Mouse (Mus musculus): ENCODE measurements at regions not wholly inside any gene's neighbourhood (a gene's known extent, or its start where the extent isn't known, plus 50 kb on each side); places are given as distances from the start of the nearest gene placed in this dataset.

GRCm38 (mm10) chr14:99366281-99366987, 67.9 kb downstream of the Klf5 start:
- peak; percentile 88 for DNase-seq (ENCODE audit: low spot score)
- Histone ChIP-seq H3K36me3 (no peaks in the 10 kb centered on the region), H3K9me3 (no peaks in the 10 kb centered on the region), H3K27ac (peak overlapping the region; percentile 64), H3K4me1 (peaks cover 13% of the 10 kb centered on the region), H3K4me3 (peak overlapping the region; percentile 23), H3K27me3 (ENCODE audit: insufficient read depth, poor library complexity, severe bottlenecking) (no peaks in the 10 kb centered on the region)
- 47% methylated on average over 21 of the region's 21 CpGs for WGBS

GRCm38 (mm10) chr14:99366996-99367555, 68.6 kb downstream of the Klf5 start:
- DNase-seq (ENCODE audit: low spot score) = no peak
- 59% methylated on average over 11 of the region's 11 CpGs for WGBS
- H3K27me3 ChIP-seq (ENCODE audit: insufficient read depth, poor library complexity, severe bottlenecking) = no peaks in the 10 kb centered on the region
- H3K36me3 ChIP-seq = no peaks in the 10 kb centered on the region
- peak overlapping the region; percentile 42; the same call in 1 of the 2 replicates for H3K27ac ChIP-seq
- H3K4me3 ChIP-seq = no peak overlapping the region
- peaks cover 13% of the 10 kb centered on the region for H3K4me1 ChIP-seq
- no peaks in the 10 kb centered on the region for H3K9me3 ChIP-seq

GRCm38 (mm10) chr14:99369366-99369765, 70.9 kb downstream of the Klf5 start:
- H3K4me1 ChIP-seq = peaks cover 13% of the 10 kb centered on the region
- DNase-seq (ENCODE audit: low spot score) = no peak
- 76% methylated on average over 5 of the region's 5 CpGs for WGBS
- no peaks in the 10 kb centered on the region for H3K36me3 ChIP-seq
- H3K27me3 ChIP-seq (ENCODE audit: insufficient read depth, poor library complexity, severe bottlenecking) = no peaks in the 10 kb centered on the region
- no peak overlapping the region for H3K4me3 ChIP-seq
- no peaks in the 10 kb centered on the region for H3K9me3 ChIP-seq
- no peak overlapping the region for H3K27ac ChIP-seq

- WGBS = 67% methylated on average over 4 of the region's 4 CpGs
- no peaks in the 10 kb centered on the region for H3K36me3 ChIP-seq
- H3K27me3 ChIP-seq (ENCODE audit: insufficient read depth, poor library complexity, severe bottlenecking) = no peaks in the 10 kb centered on the region
Measured at GRCm38 (mm10) chr14:99373682-99374081, 75.2 kb downstream of the Klf5 start.

GRCm38 (mm10) chr14:99375040-99375610, 76.6 kb downstream of the Klf5 start:
- Histone ChIP-seq H3K9me3 (no peaks in the 10 kb centered on the region), H3K4me1 (no peaks in the 10 kb centered on the region), H3K36me3 (no peaks in the 10 kb centered on the region), H3K27ac (no peak overlapping the region), H3K4me3 (no peak overlapping the region), H3K27me3 (ENCODE audit: insufficient read depth, poor library complexity, severe bottlenecking) (no peaks in the 10 kb centered on the region)
- no peak for DNase-seq (ENCODE audit: low spot score)
- WGBS = 62% methylated on average over 5 of the region's 5 CpGs

More at GRCm38 (mm10) chr14:99373682-99374081, 75.2 kb downstream of the Klf5 start:
- Histone ChIP-seq H3K27ac (no peak overlapping the region), H3K4me1 (no peaks in the 10 kb centered on the region), H3K9me3 (no peaks in the 10 kb centered on the region), H3K4me3 (no peak overlapping the region)
- no peak for DNase-seq (ENCODE audit: low spot score)

GRCm38 (mm10) chr14:99376652-99377502, 78.4 kb downstream of the Klf5 start:
- no peak for DNase-seq (ENCODE audit: low spot score)
- Histone ChIP-seq H3K9me3 (no peaks in the 10 kb centered on the region), H3K36me3 (no peaks in the 10 kb centered on the region), H3K4me3 (no peak overlapping the region), H3K27ac (no peak overlapping the region), H3K4me1 (no peaks in the 10 kb centered on the region), H3K27me3 (ENCODE audit: insufficient read depth, poor library complexity, severe bottlenecking) (no peaks in the 10 kb centered on the region)
- WGBS = 71% methylated on average over 11 of the region's 11 CpGs

GRCm38 (mm10) chr14:99381262-99382017, 82.9 kb downstream of the Klf5 start:
- Histone ChIP-seq H3K27me3 (ENCODE audit: insufficient read depth, poor library complexity, severe bottlenecking) (no peaks in the 10 kb centered on the region), H3K27ac (no peak overlapping the region), H3K4me3 (no peak overlapping the region), H3K9me3 (no peaks in the 10 kb centered on the region), H3K4me1 (no peaks in the 10 kb centered on the region), H3K36me3 (no peaks in the 10 kb centered on the region)
- DNase-seq (ENCODE audit: low spot score) = no peak
- WGBS = 75% methylated on average over 10 of the region's 10 CpGs

- H3K4me3 ChIP-seq = no peak overlapping the region
- H3K27me3 ChIP-seq (ENCODE audit: insufficient read depth, poor library complexity, severe bottlenecking) = no peaks in the 10 kb centered on the region
- H3K27ac ChIP-seq = no peak overlapping the region
- no peaks in the 10 kb centered on the region for H3K9me3 ChIP-seq
- 70% methylated on average over 5 of the region's 5 CpGs for WGBS
- no peak for DNase-seq (ENCODE audit: low spot score)
- H3K4me1 ChIP-seq = no peaks in the 10 kb centered on the region
- H3K36me3 ChIP-seq = no peaks in the 10 kb centered on the region
Measured at GRCm38 (mm10) chr14:99382051-99382450, 83.6 kb downstream of the Klf5 start.

- no peak overlapping the region for H3K27ac ChIP-seq
Measured at GRCm38 (mm10) chr14:99383170-99383569, 84.7 kb downstream of the Klf5 start.

GRCm38 (mm10) chr14:99387581-99387980, 89.1 kb downstream of the Klf5 start:
- WGBS = 90% methylated on average over 6 of the region's 6 CpGs
- Histone ChIP-seq H3K4me1 (no peaks in the 10 kb centered on the region), H3K9me3 (no peaks in the 10 kb centered on the region), H3K36me3 (no peaks in the 10 kb centered on the region), H3K27me3 (ENCODE audit: insufficient read depth, poor library complexity, severe bottlenecking) (no peaks in the 10 kb centered on the region), H3K27ac (no peak overlapping the region), H3K4me3 (no peak overlapping the region)
- no peak for DNase-seq (ENCODE audit: low spot score)

More at GRCm38 (mm10) chr14:99383170-99383569, 84.7 kb downstream of the Klf5 start:
- Histone ChIP-seq H3K27me3 (ENCODE audit: insufficient read depth, poor library complexity, severe bottlenecking) (no peaks in the 10 kb centered on the region), H3K36me3 (no peaks in the 10 kb centered on the region), H3K4me3 (no peak overlapping the region), H3K4me1 (no peaks in the 10 kb centered on the region), H3K9me3 (no peaks in the 10 kb centered on the region)
- DNase-seq (ENCODE audit: low spot score) = no peak
- WGBS = 89% methylated on average over 6 of the region's 6 CpGs

- DNase-seq (ENCODE audit: low spot score) = no peak
- Histone ChIP-seq H3K4me1 (no peaks in the 10 kb centered on the region), H3K27ac (no peak overlapping the region), H3K9me3 (no peaks in the 10 kb centered on the region), H3K4me3 (no peak overlapping the region), H3K27me3 (ENCODE audit: insufficient read depth, poor library complexity, severe bottlenecking) (no peaks in the 10 kb centered on the region), H3K36me3 (no peaks in the 10 kb centered on the region)
- WGBS = 89% methylated on average over 5 of the region's 5 CpGs
Measured at GRCm38 (mm10) chr14:99389306-99389705, 90.8 kb downstream of the Klf5 start.

- no peak for DNase-seq (ENCODE audit: low spot score)
- no peak overlapping the region for H3K27ac ChIP-seq
- no peak overlapping the region for H3K4me3 ChIP-seq
- H3K36me3 ChIP-seq = no peaks in the 10 kb centered on the region
- H3K9me3 ChIP-seq = no peaks in the 10 kb centered on the region
- no peaks in the 10 kb centered on the region for H3K27me3 ChIP-seq (ENCODE audit: insufficient read depth, poor library complexity, severe bottlenecking)
- WGBS = 87% methylated on average over 7 of the region's 7 CpGs
- no peaks in the 10 kb centered on the region for H3K4me1 ChIP-seq
Measured at GRCm38 (mm10) chr14:99391700-99392099, 93.2 kb downstream of the Klf5 start.

All from heart, embryonic 10.5 days (tissue).